Mouse (Mus musculus): ENCODE measurements around the gene Rab34. TPM values are rescaled to one million over a fixed set of nuclear protein-coding genes. Genes with fewer than 3 reads are reported as not detected.

Rab34 gene
- polyA plus RNA-seq, 1 experiment from 2014 or later: 111 TPM

DNA sequence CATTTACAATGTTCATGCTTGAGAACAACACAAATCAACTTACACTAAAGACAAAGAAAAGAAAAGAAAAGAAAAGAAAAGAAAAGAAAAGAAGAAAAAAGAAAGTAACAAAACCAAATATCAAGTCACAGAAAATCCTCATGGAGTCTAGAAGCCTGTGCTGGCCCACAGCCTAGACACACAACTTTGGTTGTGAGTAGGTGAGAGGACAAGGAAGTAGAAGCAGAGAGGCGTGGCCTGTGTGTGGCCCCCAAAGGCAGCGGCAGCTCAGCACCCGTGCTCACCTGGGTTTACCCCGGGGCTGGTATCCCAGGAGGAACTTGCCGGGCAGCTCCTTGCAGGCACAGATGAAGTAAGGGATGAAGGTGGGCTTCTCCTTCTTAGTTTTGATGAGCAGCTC lies 23.3 kb downstream of the Rab34 start:
- no peak overlapping the region for H3K27ac ChIP-seq
- no peaks in the 10 kb centered on the region for H3K4me1 ChIP-seq
- peaks cover 79% of the 10 kb centered on the region for H3K36me3 ChIP-seq
- no peaks in the 10 kb centered on the region for H3K27me3 ChIP-seq (replicated peaks)
- H3K9ac ChIP-seq: no peak overlapping the region
- no peak overlapping the region for H3K4me3 ChIP-seq (replicated peaks)
- 84% methylated on average over 5 of the region's 5 CpGs for WGBS
- no peaks in the 10 kb centered on the region for H3K9me3 ChIP-seq
- no peak for ATAC-seq (ENCODE audit: insufficient read depth, low FRiP score, low read depth)
- H3K4me2 ChIP-seq: no peak overlapping the region

DNA sequence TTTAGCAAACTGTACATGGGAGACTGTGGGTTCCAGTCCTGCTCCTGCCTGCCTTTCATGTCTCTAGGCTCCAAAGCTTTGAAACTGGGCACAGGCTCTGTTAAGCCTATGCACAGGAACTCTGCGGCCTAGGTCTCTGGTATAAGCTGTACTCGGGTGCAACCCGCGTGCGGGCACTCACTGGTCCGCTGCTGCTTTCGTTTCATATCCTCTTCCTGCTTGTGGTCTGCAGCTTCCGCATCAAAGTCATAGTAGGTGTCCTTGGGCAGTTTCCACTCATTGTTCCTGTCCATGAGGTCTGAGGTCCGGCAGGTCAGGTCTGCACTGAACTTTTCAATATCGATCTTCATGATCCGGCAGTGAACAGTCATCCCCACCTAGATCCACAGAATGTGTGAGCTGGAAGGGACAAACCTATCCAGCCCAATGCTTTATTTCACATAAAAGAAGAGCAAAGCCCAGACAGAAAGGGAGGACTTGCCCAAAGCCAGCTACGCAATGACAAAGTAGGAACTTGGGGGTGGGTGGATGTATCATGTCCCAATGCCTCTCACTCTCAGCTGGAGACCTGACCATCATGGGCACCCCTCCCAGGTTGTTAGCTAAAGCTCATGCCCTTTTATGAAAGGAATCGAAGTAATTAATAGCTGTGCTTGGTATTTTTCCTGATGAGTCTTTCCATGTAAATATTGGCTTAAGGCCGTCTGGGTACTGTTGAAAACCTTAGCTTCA lies 25.0 kb downstream of the Rab34 start:
- Histone ChIP-seq H3K36me3 (peaks cover 82% of the 10 kb centered on the region), H3K4me2 (no peak overlapping the region), H3K4me1 (no peaks in the 10 kb centered on the region), H3K4me3 (replicated peaks) (no peak overlapping the region), H3K27ac (no peak overlapping the region), H3K27me3 (replicated peaks) (no peaks in the 10 kb centered on the region), H3K9me3 (no peaks in the 10 kb centered on the region), H3K9ac (no peak overlapping the region)
- no peak for ATAC-seq (ENCODE audit: insufficient read depth, low FRiP score, low read depth)
- WGBS: 87% methylated on average over 14 of the region's 14 CpGs

DNA sequence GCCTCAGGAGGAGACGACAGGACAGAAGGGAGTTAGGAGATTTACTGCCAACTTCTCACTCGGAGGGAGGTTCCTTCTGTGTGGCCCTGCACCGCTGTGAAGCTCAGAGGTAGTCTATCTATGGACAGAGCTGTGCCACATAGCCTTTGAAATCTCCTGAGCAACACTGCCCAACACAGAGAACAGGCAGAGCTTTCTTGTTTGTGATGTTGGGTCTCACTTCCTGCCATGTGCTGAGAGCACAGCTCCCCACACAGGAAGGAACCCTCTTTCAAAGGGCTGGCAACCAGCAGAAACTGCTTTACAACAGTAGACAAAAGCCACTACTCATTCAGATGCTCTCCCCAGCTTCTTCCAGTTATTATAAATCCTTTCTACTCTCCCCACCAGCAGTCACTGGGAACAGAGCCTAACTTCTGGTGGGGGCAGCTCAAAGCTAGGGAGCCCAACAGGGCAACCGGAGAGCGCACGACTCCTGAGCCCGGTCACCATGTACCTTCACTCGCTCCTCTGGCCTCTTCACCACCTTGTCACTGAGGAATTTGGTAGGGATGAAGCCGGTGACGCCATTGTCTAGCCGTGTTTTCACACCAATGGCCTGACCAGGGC lies 27.6 kb downstream of the Rab34 start:
- Histone ChIP-seq H3K4me3 (replicated peaks) (no peak overlapping the region), H3K36me3 (peaks cover 73% of the 10 kb centered on the region), H3K9ac (no peak overlapping the region), H3K27me3 (replicated peaks) (no peaks in the 10 kb centered on the region), H3K4me2 (no peak overlapping the region), H3K4me1 (no peaks in the 10 kb centered on the region), H3K9me3 (no peaks in the 10 kb centered on the region), H3K27ac (no peak overlapping the region)
- 89% methylated on average over 11 of the region's 11 CpGs for WGBS
- no peak for ATAC-seq (ENCODE audit: insufficient read depth, low FRiP score, low read depth)

DNA sequence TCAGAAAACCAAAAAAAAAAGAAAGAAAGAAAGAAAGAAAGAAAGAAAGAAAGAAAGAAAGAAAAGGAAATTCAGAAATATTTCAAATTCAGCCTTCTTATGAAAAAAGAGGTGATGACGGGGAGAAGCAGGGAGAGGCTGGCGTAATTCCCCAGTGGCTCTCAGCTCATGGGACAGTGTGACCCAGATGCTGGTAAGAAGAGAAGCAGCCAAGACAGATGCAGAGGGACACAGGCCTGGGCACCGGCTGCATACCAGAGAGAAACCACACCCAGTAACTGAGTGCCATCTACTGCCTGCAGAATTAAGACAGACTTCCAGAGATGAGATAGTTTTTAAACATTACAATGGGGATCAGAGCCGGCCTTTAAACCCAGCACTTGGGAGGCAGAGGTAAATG lies 35.4 kb downstream of the Rab34 start:
- Histone ChIP-seq H3K9me3 (no peaks in the 10 kb centered on the region), H3K27me3 (replicated peaks) (no peaks in the 10 kb centered on the region), H3K4me3 (replicated peaks) (no peak overlapping the region), H3K9ac (no peak overlapping the region), H3K4me2 (no peak overlapping the region), H3K4me1 (no peaks in the 10 kb centered on the region), H3K27ac (no peak overlapping the region), H3K36me3 (peaks cover 77% of the 10 kb centered on the region)
- 91% methylated on average over 4 of the region's 4 CpGs for WGBS
- no peak for ATAC-seq (ENCODE audit: insufficient read depth, low FRiP score, low read depth)

DNA sequence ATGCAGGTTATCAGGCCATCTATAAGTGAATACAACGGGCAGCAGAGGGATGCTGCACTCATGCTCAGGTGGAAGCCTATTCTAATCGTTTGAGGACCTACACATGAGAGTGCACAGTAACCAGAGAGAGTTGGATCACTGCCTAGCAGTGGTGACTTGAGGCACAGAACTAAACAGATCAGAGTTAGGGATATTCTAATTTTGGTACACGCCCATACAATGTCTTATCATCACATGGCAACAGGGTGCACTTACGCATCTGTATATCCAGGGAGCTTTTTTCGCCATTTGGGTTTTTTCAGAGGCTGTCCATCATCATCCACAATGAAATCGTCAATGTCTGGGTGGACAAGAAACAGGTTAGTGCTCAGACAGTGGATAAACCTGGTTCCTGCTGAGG lies 43.3 kb downstream of the Rab34 start:
- H3K27ac ChIP-seq: no peak overlapping the region
- H3K9me3 ChIP-seq: no peaks in the 10 kb centered on the region
- ATAC-seq (ENCODE audit: insufficient read depth, low FRiP score, low read depth): no peak
- H3K4me1 ChIP-seq: no peaks in the 10 kb centered on the region
- H3K9ac ChIP-seq: no peak overlapping the region
- H3K27me3 ChIP-seq (replicated peaks): no peaks in the 10 kb centered on the region
- 90% methylated on average over 6 of the region's 6 CpGs for WGBS
- H3K4me2 ChIP-seq: no peak overlapping the region
- H3K36me3 ChIP-seq: peaks cover 72% of the 10 kb centered on the region
- no peak overlapping the region for H3K4me3 ChIP-seq (replicated peaks)

DNA sequence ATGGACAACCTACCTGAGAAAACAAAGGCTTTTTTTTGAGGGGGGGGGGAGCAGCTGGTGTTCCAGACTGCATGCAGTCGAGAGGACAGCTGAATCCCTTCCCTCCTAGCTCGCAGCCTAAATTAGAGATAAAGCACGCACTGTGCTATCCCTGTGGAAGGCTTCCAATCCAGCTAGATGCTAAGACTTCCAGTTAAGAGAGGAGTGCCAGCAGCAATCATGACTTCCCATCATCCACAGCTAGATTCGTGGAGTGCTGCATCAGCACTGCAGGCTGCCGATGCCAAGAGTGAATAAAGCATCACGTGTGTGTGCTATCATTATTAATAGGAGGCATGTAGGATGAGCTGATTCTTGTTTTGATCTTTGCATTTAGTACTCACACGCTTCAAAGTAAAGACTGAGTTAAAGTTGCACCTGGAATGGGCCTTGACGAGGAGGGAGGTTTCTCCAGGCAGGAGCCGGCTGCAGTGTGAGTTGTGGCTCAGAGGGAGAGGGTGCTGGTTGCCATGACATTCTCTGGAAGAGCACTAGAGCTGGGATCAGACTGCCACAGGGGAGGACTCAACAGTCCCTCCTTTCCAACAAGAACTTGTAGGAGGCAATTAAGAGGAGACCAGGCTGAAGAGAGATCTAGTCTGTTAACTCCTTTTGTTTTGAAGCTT lies 52.1 kb downstream of the Rab34 start:
- Histone ChIP-seq H3K4me1 (peaks cover 7% of the 10 kb centered on the region), H3K9ac (no peak overlapping the region), H3K27ac (no peak overlapping the region), H3K9me3 (no peaks in the 10 kb centered on the region), H3K4me3 (replicated peaks) (no peak overlapping the region), H3K4me2 (no peak overlapping the region), H3K36me3 (peaks cover 13% of the 10 kb centered on the region; the same call in 1 of the 2 replicates), H3K27me3 (replicated peaks) (no peaks in the 10 kb centered on the region)
- 89% methylated on average over 9 of the region's 9 CpGs for WGBS
- ATAC-seq (ENCODE audit: insufficient read depth, low FRiP score, low read depth): no peak

Small RNAs within 50 kb of the gene (microRNA-seq; reads per million reads assigned to microRNA genes)
- gene Mir7653: not detected

Other genes starting within 250 kb of the Rab34 start
- gene Phf12, start 205.7 kb upstream of the Rab34 start, polyA plus RNA-seq (2015; fragmentation: Nextera tagmentation; extraction: Ambion mirVana): 13.4 and 18.0 TPM in 2 replicates
- gene Dhrs13, start 156.2 kb upstream of the Rab34 start, polyA plus RNA-seq (2015; fragmentation: Nextera tagmentation; extraction: Ambion mirVana): 17.3 and 19.4 TPM in 2 replicates
- gene Flot2, start 150.5 kb upstream of the Rab34 start, polyA plus RNA-seq (2015; fragmentation: Nextera tagmentation; extraction: Ambion mirVana): 54.1 and 60.5 TPM in 2 replicates
- 26.5 and 30.6 TPM in 2 replicates for gene Eral1, start 108.0 kb upstream of the Rab34 start, polyA plus RNA-seq (2015; fragmentation: Nextera tagmentation; extraction: Ambion mirVana)
- 10.2 and 10.6 TPM in 2 replicates for gene Fam222b, start 93.8 kb upstream of the Rab34 start, polyA plus RNA-seq (2015; fragmentation: Nextera tagmentation; extraction: Ambion mirVana)
- gene Traf4, start 22.8 kb upstream of the Rab34 start, polyA plus RNA-seq (2015; fragmentation: Nextera tagmentation; extraction: Ambion mirVana): 57.3 and 67.4 TPM in 2 replicates
- gene Nek8, start 11.8 kb upstream of the Rab34 start, polyA plus RNA-seq (2015; fragmentation: Nextera tagmentation; extraction: Ambion mirVana): 15.4 and 18.2 TPM in 2 replicates
- gene Tlcd1, start 11.7 kb upstream of the Rab34 start, polyA plus RNA-seq (2015; fragmentation: Nextera tagmentation; extraction: Ambion mirVana): 29.8 and 30.8 TPM in 2 replicates
- 1,236 and 1,312 TPM in 2 replicates for gene Rpl23a, start 4.8 kb upstream of the Rab34 start, polyA plus RNA-seq (2015; fragmentation: Nextera tagmentation; extraction: Ambion mirVana)
- gene Proca1, start 5.0 kb downstream of the Rab34 start, polyA plus RNA-seq (2015; fragmentation: Nextera tagmentation; extraction: Ambion mirVana): 2.9 and 3.0 TPM in 2 replicates
- gene Sdf2, start 57.3 kb downstream of the Rab34 start, polyA plus RNA-seq (2015; fragmentation: Nextera tagmentation; extraction: Ambion mirVana): 89.7 and 92.1 TPM in 2 replicates
- gene Supt6, start 57.6 kb downstream of the Rab34 start, polyA plus RNA-seq (2015; fragmentation: Nextera tagmentation; extraction: Ambion mirVana): 22.8 and 25.7 TPM in 2 replicates
- gene 2610507B11Rik, start 73.3 kb downstream of the Rab34 start, polyA plus RNA-seq (2015; fragmentation: Nextera tagmentation; extraction: Ambion mirVana): 76.7 and 82.5 TPM in 2 replicates
- 0.26 and 0.37 TPM in 2 replicates for gene BC030499, start 102.4 kb downstream of the Rab34 start, polyA plus RNA-seq (2015; fragmentation: Nextera tagmentation; extraction: Ambion mirVana)
- 33.3 and 34.6 TPM in 2 replicates for gene Spag5, start 113.1 kb downstream of the Rab34 start, polyA plus RNA-seq (2015; fragmentation: Nextera tagmentation; extraction: Ambion mirVana)
- gene Aldoc, start 134.5 kb downstream of the Rab34 start, polyA plus RNA-seq (2015; fragmentation: Nextera tagmentation; extraction: Ambion mirVana): 24.1 and 24.5 TPM in 2 replicates
- 67.8 and 75.7 TPM in 2 replicates for gene Pigs, start 140.0 kb downstream of the Rab34 start, polyA plus RNA-seq (2015; fragmentation: Nextera tagmentation; extraction: Ambion mirVana)
- 34.1 and 34.8 TPM in 2 replicates for gene Unc119, start 155.1 kb downstream of the Rab34 start, polyA plus RNA-seq (2015; fragmentation: Nextera tagmentation; extraction: Ambion mirVana)
- gene Foxn1, start 198.1 kb downstream of the Rab34 start, polyA plus RNA-seq (2015; fragmentation: Nextera tagmentation; extraction: Ambion mirVana): 0.63 and 0.90 TPM in 2 replicates
- 0.26 and 0.51 TPM in 2 replicates for gene Slc13a2, start 233.8 kb downstream of the Rab34 start, polyA plus RNA-seq (2015; fragmentation: Nextera tagmentation; extraction: Ambion mirVana)

Measured in stomach, embryonic 15.5 days (tissue).